Mouse (Mus musculus) gastrocnemius, postnatal 10 days (tissue): ENCODE results near the gene Zfp827. TPM values are rescaled to one million over a fixed set of nuclear protein-coding genes. Genes with fewer than 3 reads are reported as not detected.

Experiments
- DNase-seq: peaks from one replicate; pipeline ENCODE4 v3.0.0; 2021; ENCODE audit warnings: mixed read lengths
- total RNA-seq, 2 experiments: library from RNA; stranded (reverse); gene quantifications; 2 replicates each; pipeline ENCODE4 v1.2.3; 2021

The Zfp827 gene
- total RNA-seq, 2 experiments from 2014 or later: 10.2 to 14.8 TPM

GRCm38 (mm10) chr8:79065924-79066323 lies 37.7 kb downstream of the Zfp827 start:
- no peak for DNase-seq

GRCm38 (mm10) chr8:79067812-79068630 lies 39.8 kb downstream of the Zfp827 start:
- DNase-seq: no peak

- DNase-seq: no peak
Measured at GRCm38 (mm10) chr8:79073311-79073710, 45.1 kb downstream of the Zfp827 start.

DNA sequence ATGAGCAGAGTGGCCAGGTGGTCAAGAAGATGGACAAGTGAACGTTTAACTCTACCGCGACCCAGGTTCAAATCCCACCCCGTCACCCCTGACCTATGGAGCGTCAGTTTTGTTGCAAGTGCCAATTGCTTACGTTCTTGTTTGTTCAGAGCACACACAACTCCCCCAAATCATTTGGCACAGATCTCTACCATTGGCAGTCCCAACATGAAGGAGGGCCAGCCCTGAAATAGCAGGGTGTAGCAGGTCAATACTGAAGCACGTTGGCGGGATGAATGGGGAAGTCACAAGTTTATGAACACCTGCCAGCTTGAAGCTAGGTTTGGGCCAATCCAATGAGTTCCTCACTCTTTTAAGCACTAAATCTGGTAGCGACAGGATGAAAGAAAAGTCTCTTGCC lies 46.7 kb downstream of the Zfp827 start:
- DNase-seq: no peak

DNA sequence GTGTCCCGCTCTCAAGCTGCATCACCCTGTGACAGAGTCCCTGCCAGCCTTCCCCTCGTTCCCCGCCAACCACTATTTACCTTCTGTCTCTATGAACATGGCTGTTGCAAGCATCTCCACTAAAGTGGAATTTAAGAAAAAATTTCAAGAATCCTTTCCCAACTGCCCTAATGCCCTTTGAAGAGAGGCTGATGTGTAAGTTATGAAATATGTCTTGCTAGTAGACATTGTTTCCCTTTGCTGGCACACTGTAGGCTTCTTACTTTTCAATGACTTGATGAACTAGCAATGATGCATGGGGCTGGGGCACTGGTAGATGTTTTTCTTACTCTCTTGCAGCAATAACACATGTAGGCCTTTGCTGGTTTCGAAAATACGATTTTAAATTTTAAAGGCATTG lies 49.0 kb downstream of the Zfp827 start:
- DNase-seq: no peak

DNA sequence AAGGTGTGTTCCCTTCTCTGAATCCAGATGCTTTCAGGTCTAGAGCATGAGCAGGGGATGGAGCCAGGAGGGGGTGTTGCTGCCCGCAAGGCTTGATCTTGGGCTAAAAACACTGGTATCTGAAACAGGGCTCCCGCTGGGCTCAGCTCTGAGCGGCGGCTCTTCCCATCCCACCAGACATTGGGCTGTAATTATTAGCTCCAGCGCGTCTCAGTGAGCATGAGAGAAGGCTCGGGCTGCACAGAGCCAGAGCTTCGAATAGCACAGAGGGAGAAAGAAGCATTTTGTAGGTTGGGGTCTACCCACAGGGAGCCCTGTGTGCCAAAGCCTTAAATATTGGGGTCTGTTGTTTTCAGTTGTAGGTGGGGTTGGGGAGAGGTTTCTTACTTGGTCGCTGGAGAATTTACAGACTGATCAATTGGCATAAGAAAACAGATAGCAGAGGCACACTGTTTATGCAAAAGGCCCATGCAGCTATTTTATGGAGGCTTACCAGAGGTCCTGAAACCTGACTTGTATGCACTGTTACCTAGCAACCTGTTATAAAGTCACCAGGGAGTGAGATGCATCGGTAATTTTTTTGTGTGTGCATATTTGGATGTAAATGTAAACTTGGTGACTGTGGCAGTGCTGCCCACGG lies 50.4 kb downstream of the Zfp827 start:
- no peak for DNase-seq

DNA sequence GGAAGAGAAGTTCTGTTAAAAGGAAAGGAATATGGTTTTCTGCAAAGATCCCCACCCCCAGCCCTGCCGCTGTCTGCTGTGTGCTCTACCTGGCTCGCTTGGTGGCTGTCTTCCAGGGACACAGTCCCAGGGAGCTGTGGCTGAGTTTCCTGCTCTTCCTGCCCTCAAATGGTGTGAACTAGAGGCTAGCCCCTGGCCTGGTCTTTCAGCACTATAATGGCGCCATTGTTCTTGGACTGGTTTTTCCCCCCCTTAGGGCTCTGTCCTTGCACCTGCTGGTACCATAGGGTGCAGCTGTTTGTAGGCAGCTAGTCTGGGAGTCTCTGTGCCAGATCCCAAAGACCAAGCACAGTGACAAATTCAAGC lies 50.9 kb downstream of the Zfp827 start:
- DNase-seq: no peak

GRCm38 (mm10) chr8:79080096-79080739 lies 52.0 kb downstream of the Zfp827 start:
- no peak for DNase-seq

DNA sequence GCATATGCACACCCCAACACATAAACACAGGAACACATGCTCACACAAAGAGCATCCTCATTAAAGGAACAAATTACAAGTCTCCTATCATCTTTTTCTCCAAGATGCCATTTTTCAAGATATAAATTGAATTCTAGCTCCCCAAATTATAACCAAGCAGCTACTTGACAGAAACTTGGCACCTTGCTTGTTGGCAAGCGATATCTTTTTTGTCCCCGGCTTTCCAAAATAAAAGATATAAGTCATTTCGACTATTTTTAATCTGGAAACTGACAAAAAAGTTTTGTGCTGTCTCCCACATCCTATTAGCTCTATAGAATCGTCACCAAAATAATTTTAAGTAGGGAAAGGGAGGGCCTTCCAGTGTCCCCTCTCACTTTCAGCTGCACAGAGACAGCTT lies 53.1 kb downstream of the Zfp827 start:
- DNase-seq: no peak

DNA sequence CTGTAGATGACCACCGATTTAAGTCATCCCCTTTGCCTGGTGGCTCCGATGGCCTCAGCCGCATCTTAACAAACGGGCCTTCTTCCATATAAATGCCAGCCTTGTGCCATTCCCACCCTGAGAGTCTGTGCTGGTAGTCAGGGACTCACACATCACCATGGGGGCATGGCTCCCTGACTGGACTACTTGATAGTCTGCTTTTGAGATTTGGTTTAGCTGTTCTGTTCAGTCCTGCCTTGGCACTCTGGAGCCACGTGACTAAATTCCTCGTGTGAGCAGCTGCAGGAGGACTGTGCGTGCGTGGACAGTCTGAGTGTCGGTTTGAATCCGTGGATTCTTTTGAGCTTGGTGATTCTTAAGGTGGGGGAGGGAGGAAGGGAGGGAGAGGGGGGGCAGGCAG lies 53.7 kb downstream of the Zfp827 start:
- no peak for DNase-seq

DNA sequence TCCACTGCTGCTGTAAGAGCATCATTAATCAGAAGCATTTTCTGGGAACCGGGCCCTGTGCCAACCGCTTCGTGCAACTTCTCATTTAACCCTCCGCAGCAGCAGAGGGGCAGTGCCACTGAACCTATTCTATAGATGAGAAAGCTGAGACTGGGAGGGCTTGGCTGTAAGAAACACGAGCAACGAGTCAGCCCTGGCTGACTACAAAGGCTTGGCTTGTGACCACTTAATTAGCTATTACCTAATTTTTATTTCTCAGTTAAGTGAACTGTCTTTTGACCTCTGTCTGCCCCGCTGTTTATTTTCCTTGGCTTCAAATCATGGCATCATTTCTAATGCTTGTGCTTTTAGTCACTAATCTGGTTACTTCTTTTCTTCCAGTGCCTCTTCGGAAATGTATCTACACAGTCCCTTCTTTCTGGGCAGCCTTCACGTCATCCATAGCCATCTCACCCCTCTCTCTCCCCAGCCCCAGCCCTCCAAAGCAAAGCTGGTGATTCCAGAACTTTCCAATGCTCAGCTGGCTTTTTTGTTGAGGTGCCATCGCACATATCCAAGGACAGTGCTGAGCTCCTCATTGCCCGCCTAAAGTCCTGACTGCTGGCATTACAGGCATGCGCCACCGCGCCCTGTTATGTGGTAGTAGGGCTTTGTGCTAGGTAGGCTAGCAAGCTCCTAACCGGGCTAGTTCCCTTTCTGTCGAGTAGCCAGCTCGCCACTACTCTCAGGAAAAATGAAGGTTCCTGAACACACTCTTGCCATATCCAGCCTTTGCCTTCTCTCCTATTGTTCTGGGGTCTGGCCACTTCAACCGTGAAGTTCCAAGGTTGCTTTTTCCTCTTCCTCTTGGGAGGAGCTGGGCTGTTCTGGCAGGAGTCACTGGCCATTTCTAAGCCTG lies 55.5 kb downstream of the Zfp827 start:
- DNase-seq: peak; percentile 48

DNA sequence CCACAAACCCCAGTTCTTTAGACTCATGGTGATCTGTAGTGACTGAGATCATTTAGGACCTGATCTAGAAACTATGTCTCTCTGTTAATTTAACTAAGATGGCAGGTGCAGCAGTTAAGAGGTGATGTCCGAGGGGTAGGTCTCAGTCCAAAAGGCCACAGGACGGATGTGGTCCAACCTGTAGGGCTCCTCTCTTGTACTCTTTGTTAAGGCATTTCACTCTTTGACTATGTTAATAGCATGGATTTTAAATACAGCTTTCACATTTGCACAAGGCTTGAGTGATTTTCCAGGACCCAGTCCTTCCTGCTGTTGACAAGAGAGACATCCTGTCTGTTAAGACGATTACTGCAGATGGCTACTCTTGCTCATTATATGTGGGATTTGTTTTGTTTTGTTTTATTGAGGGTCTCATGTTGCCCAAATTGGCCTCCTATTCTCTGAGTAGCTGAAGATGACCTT lies 56.2 kb downstream of the Zfp827 start:
- no peak for DNase-seq

GRCm38 (mm10) chr8:79094422-79094821 lies 66.2 kb downstream of the Zfp827 start:
- no peak for DNase-seq

DNA sequence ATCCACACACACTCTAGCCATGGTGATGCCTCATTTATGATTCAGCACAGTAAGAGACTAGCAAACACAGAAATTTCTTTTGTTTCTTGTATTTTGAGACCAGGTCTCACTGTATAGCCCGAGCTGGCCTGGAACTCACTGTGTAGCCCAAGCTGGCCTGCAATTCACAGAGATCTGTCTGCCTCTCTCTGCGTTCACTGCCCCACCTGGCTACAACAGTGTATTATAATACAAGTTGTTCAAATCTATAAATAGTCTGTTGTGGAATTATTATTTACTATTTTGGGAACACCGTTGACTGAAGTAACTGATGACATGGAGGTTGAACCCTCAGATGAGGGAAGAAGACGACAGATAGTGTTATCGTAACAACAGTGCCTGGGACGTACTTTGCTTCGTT lies 66.9 kb downstream of the Zfp827 start:
- DNase-seq: no peak

- no peak for DNase-seq
Measured at GRCm38 (mm10) chr8:79096970-79097369, 68.7 kb downstream of the Zfp827 start.

DNA sequence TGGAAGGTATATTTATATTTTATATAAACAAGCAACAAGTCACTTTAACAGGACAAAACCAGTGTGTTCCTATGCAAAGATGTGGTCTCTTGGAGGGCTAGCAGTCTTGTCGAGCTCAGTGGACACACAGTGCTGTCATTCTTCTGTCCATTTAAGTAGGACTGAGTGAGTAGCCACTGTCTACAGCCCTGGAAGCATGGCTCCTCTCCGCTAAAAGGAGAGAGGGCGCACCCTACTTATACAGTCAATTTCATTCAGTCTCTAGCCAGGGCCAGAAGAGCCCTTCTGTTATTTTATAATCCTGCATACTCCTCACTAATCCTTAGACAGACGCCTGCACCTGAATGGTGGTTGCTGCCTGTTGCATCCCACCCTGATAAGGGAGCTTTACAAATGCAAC lies 74.5 kb downstream of the Zfp827 start:
- no peak for DNase-seq

DNA sequence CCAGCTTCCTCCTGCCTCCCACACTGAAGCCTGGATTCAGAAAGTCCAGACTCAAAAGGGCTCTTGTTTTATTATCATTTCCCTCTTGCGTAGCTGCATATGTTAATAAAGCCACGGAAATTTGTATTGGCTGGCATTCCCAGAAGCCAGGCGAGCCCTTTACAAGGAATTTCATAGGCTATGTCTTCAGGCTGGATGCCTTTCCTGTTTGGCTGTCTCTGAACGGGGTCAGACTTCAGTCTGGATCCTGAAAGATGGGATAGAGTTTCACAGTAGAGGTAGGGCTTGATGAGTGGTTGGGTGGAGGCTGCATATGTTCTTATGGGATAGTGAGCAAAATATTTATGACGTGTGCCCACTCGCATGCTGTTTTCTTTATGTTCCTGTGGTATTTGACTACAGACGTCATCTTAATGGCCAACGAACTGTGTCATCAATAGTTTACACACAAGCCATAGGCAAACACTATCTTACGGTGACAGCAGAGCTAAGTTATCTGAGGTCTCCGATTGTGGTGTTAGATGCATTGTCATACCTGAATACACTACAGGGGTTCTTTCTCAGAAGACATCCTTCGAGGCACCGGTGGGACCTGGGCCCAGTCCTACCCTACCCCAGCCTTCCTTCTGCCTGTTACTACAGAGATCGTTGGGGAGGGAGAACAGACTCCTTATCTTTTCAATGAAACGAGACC lies 75.1 kb downstream of the Zfp827 start:
- DNase-seq: no peak

GRCm38 (mm10) chr8:79103923-79104580 lies 75.8 kb downstream of the Zfp827 start:
- DNase-seq: no peak

GRCm38 (mm10) chr8:79104634-79105033 lies 76.4 kb downstream of the Zfp827 start:
- no peak for DNase-seq

DNA sequence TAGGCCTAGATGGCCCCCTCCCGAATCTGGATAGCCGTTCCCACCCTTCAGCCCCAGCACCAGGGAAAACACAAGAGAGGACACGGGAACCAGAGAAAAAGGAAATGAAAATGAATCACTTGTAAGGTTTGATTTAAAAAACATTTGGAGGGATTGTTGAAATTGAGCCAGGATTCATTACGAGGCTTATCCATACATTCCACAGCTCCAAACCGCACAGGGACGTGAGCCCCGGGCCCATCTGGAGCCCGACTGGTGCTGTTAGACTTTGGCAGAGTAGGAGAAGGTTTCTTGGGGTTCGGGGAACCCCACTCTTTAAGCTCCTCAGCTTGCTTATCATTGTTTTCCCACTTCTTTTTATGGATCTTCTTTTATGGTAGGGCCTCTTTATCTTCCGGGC lies 76.9 kb downstream of the Zfp827 start:
- no peak for DNase-seq

DNA sequence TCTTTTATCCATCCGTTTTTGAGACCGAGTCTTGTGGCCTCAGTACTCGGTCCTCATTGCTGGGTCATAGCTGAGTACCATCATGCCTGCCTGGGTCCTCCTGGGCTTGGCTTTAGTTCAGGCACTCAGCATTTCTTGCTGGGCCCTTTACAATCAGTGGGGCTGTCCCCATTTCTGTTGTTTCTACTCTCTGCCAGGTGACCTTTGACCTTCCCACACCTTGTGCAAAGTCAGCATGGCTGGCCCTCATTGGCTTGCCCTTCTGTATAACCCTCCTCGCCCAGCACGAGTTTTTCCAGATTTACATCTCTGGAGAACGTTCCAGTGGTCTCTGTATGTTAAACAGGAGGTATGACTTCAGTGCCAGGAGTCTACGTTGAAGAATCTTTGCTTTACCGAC lies 83.2 kb downstream of the Zfp827 start:
- no peak for DNase-seq
